Mouse (Mus musculus) brain, embryonic 18.5 days (tissue): ENCODE measurements around the gene Ift57.

Source experiments
- DNase-seq: peaks from one replicate; pipeline ENCODE4 v3.0.0-alpha.2; 2012; ENCODE audit warnings: low read depth, low spot score

Gene Ift57

GRCm38 (mm10) chr16:49752906-49753305 is 53.9 kb downstream of the Ift57 start:
- no peak for DNase-seq

- DNase-seq, result no peak
Observed at GRCm38 (mm10) chr16:49753318-49753717, 54.3 kb downstream of the Ift57 start.

- no peak for DNase-seq
Observed at GRCm38 (mm10) chr16:49760517-49761203, 61.6 kb downstream of the Ift57 start.

DNA sequence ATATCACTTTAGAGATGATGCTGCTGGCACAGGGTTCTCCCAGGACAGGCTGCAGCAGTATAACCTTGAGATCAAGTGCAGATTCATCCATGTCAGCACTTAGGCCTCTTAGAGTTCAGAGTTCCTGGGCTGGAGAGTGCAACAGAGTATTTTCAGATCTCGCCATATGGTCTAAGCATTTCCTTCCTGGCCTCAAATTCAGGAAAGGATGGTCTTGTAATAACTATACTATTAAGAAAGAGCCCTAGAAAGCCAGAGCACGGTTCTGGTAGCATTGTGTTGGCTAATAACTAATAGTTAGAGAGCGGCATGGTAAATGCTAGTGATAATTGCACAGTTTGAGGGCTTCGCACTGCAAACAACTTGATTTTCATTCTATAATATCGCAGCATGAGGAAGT is 62.9 kb downstream of the Ift57 start:
- DNase-seq, result no peak

DNA sequence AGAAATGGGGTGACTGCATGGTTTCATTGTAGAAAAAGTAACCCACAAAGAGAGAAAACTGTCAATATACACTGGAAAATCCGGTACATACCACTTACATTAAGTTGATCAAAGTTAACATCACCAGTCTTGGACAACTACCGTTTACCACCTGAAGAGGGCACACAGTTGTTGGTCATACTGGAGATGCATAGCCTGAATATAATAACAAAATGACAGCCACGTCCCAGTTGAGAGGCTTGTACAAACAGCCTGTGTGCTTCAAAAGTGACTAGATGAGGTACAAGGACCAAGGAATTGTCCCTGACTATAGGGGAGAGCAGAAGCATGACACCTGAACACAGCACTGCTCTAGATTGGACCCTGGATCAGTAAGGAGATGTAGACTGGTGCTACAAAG is 67.3 kb downstream of the Ift57 start:
- no peak for DNase-seq

GRCm38 (mm10) chr16:49768491-49769031 is 69.5 kb downstream of the Ift57 start:
- no peak for DNase-seq

DNA sequence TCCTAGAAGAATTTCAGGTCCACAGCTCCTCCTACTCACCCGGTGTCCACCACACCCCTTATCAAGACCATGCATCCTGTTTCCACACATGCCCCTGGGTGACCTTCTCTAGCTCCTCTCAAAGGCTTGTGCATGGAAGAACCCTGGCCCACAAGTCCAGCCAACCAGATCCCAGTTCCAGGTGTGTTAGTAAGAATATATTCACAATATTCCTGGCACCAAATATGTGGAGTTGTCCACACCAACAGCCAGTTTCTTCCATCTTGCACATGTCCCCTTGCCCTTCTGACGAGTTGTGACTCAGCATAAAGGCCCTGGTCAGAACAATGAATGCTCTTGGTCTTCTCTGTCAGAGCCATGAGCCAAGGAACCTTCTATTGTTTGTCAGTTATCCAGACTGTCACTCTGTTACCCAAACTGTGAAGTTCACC is 70.8 kb downstream of the Ift57 start:
- DNase-seq, result no peak

DNA sequence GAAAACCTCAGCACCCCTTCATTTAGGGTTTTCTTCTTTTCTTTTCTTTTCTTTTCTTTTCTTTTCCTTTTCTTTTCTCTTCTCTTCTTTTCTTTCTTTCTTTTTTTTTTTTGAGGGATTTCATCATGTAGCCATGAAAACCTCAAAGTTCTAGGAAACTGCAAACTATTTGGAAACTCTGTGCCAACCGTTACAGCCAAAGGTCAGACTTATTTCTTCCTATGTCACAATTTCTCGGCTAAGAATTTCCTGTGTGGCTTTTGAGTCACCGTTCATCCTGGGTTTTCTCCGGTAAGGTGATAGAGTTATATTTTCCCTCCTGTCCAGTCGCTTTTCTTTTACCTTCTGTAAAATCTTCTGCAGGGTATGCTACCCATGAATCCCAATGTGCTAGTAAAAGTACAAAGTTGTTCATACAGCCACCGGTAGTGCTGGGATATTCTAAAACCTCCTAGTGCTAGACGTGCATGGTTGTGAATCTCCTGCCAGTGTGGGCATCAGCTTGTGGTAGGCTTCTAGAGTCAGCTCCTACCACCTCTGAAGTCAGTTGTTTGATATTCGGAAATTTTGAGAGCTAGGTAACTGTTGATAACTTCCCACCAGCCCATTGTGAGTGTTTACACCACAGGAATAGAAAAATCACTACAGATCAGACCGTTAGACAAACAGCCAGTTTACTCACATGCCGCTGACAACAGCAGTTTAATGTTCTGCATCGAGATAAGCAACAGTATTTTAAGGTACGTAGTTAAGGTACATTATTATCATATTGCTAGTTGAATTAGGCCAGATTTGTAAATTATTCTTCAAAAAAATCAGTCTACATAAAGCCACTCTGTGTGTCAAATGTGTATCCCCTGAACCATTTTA is 71.5 kb downstream of the Ift57 start:
- DNase-seq, result no peak

- no peak for DNase-seq
Observed at GRCm38 (mm10) chr16:49771609-49772396, 72.8 kb downstream of the Ift57 start.

DNA sequence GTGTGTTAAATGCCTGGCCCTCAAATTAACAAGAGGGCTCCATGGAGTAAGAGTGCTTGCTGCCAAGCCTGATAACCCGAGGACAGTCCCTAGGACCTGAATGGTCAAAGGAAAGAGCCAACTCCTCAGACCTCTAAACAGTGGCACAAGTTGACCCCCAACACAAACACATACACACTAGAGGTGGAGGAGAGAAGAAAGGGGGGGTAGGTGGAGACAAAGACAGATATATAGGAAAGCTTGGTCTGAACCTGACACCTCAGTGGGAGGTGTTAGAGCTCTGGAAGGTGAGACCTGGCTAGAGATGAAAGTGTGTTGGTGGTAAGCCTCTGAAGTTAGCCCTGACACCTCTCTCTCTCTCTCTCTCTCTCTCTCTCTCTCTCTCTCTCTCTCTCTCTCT is 73.5 kb downstream of the Ift57 start:
- no peak for DNase-seq

- no peak for DNase-seq
Observed at GRCm38 (mm10) chr16:49773068-49773467, 74.0 kb downstream of the Ift57 start.

GRCm38 (mm10) chr16:49774059-49775001 is 75.3 kb downstream of the Ift57 start:
- no peak for DNase-seq

- DNase-seq, result no peak
Observed at GRCm38 (mm10) chr16:49775002-49775966, 76.3 kb downstream of the Ift57 start.

DNA sequence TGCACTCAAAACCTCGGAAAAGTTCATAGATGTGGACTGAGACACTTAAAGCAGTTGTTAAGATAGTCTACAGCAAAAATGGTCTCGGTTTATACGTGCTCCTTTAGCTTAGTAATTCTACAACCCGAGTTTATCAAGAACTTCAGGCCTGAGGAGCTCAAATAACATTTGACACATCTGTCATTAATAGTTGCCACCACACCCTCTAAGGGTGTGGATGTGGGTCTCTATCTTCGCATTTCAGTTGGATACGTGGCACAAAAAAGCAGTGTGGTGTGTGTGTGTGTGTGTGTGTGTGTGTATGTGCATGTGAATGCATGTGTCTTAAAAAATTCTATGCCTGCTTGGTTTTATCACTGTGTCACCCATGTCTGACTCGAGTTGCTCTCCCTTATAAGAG is 77.9 kb downstream of the Ift57 start:
- DNase-seq, result no peak

DNA sequence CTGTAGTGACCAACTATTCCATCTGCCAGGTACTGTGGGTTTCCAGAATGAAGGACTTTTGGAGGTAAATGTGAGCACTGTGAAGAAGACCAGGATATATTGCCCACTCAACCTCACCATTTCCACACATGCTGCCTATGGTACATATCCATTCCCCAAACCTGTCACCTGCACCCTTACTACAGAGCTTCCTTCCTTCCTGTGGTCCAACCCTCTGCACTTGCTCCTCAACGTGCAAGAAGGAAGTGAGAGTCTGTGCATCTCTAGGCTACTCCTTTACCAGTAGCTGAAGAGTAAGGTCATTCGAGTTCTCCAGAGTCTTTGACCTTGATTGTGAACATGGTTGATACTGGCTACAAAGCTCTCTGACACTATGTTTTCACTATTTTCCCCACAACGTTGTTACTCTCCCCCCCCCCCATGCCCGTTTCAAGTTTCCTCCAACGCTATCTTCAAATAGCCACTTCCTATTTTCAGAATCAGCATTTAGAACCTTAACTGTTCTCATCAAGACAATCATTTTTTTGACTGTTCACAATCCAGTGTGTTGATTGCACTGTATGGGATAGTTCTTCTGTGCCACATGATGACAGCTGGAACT is 82.6 kb downstream of the Ift57 start:
- DNase-seq, result no peak

DNA sequence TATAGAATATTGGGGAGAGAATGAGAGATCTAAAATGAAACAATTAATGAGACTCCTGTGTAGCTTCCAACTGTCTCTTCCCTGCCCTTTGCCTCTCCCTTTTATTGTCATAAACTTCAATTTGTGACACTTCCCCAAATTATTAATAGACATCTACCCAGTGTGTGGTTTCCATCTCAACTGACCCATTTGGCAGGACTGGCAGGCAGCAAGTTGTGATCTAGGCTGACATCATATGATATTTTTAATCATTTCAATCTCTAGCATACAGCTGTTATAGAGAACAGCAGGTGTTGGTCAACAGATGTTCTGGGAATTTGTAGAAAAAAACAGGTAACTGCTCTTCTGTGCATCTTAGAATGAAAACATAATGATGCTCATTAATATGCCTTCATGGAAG is 84.3 kb downstream of the Ift57 start:
- no peak for DNase-seq

GRCm38 (mm10) chr16:49786116-49786515 is 87.1 kb downstream of the Ift57 start:
- no peak for DNase-seq

- no peak for DNase-seq
Observed at GRCm38 (mm10) chr16:49787714-49788113, 88.7 kb downstream of the Ift57 start.
